Mouse (Mus musculus) adrenal gland, adult 18-20 months (tissue): ENCODE results near the gene Pip4k2a. TPM values are rescaled to one million over a fixed set of nuclear protein-coding genes. Genes with fewer than 3 reads are reported as not detected.

Experiments used
- DNase-seq, 2 experiments: peaks; one replicate each; pipeline ENCODE4 v3.0.0; 2021 to 2022; ENCODE audit warnings: low spot score in 2 of 2
- total RNA-seq, 2 experiments: library from RNA; stranded (reverse); gene quantifications; 1 replicate in 1 of 2; 2 replicates in 1 of 2; pipeline ENCODE4 v1.2.3; 2021

Gene Pip4k2a
- total RNA-seq, 2 experiments from 2014 or later = 19.4 to 40.7 TPM

DNA sequence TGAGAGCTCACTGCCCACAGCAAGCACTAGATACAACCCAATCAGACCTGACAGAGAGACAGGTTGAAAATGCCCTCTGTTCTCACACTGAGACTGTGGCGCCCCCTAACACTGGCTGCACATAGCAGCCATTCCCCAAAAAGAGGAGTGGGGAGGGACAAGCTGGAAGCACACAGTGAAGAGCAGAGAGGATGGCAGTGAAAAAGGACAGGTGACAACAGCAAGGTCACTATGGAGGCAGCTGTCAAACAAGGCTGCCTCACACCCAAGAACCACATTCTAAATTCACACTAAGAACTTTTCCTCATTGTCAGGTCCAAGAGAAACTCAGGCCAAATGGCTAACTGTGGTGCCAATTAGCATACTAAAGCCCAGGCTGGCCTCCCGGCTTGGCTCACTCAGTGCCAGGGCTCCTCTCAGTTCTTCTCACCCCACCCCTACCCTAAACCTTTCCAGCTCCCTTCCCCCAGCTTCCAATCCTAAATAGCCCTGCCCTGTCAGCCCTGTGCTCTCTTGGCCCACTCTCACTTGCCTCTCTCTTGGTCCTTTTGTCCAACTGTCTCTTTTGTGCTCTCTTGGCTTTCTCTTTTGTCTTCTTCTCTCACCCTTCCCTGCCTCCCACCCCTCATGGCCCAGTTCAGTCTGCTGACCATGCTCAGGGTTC, 91.4 kb downstream of the Pip4k2a start:
- no peak for DNase-seq

DNA sequence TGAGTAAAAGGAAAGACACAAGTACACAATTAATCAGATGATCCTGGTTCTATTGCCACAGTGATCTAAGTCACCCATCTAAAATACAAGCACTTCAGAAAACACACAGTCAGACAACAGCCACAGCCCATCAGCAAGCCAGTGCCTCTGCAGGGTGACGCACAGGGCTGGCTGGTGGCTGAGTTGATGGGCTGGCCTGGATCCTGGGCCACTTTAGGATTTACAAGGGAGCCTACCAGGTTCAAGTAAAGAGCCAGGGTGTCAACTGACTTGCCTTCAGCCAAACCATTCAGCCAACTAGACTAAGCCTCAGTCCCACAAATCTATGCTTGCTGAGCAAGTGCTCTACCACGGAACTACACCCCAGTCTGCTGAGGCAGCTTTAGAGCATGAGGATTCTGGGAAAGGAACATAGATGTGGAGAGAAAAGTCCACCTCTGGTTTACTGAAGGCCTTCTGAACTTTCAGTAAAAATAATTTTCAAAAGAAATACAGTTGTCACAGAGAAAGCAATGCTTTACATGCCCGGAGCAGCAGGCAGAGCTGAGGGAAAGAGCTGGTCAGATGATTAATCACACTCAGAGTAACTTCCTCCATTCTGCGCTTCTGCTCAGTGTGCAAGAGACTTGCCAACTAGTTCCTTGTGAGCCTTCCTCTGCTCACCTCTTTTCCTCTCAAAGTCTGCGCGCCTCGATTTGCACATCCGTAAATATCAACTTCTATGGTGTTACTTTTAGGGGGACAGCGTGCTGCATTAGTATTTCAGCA, 94.4 kb downstream of the Pip4k2a start:
- no peak for DNase-seq

DNA sequence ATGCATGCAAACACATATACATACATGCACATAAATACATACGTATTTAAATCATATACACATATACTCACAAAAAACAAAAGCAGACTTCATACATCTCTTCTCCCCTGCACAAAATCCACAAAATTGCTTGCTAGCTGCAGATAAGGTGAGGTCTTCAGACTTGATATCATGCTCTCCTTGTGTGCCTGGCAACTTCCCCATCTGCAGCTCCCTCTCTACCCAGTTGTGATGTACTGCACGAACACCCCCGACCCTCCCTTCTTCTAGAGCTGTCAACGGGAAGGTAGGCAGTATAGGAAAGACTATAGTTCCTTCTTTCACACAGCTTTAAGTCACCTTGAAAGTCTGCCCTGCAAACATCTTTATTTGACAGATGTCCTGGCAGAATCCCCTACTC, 96.8 kb downstream of the Pip4k2a start:
- DNase-seq = no peak

DNA sequence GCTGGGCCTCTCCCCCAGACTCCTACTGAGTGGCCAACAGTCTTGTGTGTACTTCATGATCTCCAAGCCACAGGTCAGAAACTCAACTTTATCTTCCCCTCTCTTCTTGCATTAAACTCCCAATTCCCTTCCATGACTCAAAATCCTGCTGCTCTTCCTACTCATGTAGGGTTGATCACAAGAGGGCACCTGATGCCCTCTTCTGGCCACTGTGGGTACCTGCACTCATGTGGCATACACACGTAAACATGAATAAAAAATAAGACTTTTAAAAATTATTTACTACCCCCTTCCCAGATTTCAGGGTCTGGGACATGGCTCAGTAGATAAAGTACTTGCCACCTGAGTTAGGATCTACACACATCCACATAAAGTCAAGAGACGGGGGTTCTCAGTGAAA, 97.3 kb downstream of the Pip4k2a start:
- DNase-seq = no peak

DNA sequence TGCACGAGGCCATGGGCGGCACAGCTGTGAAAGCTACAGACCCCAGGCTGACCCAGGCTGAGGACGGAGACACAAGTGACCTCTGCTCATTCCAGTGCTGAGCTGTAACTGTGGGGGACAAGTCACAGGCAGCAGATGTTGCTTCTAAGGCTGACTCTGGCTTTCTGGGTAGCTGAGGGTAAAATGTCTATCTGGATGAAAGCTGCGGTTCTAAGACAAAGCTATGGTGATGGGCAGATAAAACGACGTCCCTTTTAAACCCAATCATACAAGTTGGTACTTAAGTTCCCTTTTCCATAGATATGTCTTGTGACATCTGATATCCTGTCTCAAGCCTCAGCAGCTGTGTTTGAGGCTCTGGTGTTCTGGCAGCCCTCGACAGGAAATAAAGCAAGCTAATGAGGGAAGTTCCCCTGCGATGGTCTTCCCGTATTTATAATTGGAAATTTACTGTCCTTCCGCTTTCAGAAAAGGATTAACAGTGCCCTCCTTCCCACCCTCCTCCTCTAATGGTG, 100.1 kb downstream of the Pip4k2a start:
- no peak for DNase-seq

DNA sequence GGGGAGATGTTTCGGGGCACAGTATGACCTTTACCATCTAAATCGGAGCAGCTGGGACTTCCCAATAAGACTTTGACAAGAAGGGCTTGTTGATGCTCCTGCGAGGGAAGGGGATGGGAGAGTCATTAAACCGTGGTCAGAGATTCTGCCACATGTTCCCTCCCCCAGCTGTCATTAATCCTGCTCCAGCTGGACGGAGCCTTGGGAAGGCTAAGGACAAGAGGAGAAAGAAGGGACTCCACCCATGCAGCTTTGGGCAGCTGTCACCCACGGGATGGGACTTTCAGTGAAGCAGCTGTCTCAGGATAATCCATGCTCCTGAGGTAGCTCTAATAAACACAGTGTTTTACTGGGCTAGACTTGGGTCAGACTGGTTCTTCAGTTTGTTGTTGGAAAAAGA, 101.9 kb downstream of the Pip4k2a start:
- DNase-seq = peak in 1 of 2 experiments; percentile 17

DNA sequence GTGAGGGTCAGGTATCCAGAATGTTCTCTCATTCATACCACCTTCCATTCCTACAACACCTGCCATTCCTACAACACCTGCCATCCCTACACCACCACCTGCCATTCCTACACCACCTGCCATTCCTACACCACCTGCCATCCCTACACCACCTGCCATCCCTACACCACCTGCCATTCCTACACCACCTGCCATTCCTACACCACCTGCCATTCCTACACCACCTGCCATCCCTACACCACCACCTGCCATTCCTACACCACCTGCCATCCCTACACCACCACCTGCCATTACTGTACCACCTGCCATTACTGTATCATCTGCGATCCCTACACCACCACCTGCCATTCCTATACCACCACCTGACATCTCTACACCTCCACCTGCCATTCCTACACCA, 104.6 kb downstream of the Pip4k2a start:
- peak in 1 of 2 experiments; percentile 2 for DNase-seq

DNA sequence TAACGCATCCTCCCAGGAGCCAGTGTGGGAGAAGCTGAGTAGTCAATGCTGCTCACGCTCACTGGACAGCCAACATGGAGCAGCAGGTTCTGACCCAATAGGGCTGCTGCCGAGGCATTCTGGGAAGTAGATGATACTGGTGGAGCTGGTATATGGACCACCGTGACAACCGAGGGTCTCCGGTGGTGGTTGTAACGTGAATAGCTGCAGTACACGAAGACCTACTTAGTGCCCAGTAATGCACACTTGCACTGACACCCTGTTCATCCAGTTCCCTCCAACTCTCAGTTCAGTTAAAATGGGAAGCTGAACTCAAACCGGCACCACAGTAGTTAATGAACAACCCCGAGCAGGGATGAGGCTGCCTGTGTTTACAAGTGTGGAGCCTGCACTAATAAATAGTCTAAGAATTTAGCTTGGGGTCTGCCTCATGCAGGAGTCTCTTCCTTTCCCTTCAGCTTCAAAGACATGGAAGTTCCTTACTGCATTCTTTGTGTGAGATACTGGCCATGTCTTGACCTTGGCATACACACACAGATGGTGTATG, 105.9 kb downstream of the Pip4k2a start:
- peak in 1 of 2 experiments; percentile 13 for DNase-seq

DNA sequence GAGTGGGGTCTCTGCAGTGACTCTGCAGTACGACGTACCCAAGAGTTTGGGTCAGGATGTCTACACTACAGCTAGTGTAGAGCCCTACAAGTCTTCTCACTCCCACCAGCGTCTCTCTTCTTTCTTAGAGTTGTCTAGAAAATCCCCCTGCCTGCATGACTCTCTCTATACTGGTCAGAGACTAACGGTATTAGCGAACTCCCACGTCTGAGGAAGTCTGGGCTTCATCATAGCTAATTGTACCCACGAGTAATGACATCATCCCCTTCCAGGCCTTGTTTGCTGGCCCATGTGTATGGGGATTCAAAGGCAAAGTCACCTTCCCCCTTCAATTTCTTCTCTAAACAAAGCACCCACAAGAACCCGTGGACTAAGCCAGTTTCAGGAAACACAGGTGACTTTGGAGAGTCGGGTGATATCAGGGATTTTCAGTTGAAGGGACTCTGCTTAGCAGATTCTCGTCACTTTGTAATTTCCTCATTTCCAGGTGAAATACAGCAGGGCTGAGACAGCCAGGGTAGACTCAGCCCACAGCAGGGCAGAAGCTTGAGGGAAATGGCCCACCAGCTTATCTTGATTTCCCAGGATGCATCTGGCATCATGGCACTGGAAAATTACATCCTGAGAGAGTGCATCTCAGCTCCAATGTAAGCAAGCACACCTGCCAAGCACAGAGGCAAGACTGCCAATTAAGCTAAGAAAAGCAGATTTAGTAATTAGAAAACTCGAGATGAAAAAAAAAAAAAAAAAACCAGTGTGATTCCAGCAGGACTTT, 107.5 kb downstream of the Pip4k2a start:
- peak in 1 of 2 experiments; percentile 6 for DNase-seq

DNA sequence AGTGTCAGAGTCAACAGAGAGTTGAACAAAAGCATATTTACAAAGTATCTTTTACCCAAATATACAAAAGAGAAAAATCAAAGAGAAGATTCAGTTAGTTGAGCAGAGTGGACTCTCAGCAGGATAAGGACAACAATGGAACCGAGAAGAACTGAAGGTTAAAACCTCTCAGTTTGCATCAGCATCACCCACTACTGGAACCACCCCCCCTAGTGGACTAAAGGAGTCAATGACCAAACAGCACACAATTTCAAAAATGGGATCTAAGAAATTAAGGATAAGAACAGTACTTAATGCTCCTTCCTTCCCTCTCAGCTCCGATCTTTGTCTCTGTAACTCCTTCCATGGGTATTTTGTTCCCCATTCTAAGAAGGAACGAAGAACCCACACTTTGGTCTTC, 113.6 kb downstream of the Pip4k2a start:
- DNase-seq = no peak

DNA sequence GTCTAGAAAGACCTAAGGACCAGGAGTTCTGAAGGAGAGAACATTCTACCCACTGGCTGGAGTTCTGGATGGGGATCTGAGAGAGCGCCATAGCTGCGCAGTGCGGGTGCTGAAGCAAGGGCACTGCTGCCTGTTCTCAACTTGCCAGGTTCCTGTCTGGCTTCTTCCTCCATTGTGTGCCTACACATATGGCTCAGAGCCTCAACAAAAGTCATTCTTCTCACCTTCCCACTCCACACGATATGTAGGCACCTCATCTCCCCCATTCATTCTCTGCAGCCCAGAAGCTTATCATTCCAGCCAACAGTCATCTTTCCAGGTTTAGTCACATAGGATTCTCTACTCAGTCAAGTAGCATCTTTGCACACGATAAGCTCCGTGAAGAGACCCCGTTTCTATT, 123.3 kb downstream of the Pip4k2a start:
- DNase-seq = no peak

DNA sequence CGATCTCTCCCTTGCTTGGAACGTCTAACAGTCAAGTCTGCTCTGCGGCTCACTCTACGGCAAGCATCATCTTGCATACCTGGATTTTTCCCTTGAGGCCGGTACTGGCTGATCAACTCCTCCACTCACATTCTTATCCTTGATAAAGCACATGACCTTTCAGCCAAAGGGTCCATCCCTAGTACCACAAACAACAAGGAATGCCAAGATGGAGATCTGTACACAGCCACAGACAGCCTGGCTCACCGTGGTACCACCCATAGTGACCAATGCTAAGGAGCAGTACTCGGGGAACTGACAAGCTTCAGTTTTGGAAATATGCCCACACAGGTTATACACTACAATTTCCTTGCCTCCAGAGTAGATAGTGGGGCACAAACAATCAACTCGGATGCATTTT, 123.9 kb downstream of the Pip4k2a start:
- DNase-seq = no peak

DNA sequence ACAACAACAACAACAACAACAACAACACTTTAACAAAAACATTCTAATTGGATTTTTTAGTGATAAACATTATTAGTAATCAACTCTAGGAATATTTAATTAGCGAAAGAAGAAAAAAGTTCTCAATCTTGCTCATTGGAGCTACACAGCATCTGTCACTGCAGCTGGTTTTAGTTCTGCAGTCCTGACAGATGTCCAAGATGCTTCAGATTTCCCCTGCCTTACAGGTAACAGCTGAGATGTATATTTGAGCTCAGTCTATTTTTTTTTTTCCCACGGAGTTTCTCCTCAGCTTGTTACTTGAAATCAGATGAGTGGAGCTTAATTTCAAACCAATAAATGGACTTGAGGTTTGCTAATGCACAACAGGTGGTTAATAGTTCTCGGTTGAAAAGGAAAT, 124.5 kb downstream of the Pip4k2a start:
- DNase-seq = no peak

DNA sequence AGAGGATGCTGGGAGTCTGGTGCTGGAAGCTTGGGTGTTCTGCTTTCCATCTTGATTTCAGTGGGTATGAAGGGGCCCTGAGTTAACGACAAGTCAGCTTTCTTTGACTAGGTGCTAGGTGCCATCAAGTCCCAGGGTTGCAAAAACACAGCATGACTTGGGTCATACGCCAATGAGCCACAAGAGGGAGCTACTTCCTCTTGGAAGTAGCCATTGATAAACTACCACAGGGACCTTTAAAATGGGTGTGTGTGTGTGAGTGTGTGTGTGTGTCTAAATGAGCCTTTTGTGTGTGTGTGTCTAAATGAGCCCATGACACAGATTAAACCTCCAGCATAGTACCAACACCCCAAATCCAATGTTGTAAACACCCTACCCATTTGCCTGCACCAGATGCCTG, 125.1 kb downstream of the Pip4k2a start:
- peak; percentile 62 to 66 for DNase-seq

DNA sequence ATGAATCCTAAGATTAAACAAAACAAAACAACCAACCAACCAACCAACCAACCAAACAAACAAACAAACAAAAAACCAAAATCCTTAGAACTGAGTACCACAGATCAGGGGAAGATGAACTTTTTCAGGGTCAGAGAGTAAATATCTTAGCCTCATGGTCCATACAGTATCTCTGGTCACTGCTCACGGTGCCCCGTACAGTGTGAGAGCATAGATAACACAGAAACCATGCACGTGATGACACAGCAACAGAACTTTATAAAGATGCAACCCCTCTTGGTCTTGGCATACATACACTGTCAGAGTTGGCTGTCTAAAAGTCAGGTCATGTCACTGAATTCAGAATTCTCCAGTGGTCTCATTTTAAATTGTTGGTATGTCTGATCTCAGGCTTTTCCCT, 126.8 kb downstream of the Pip4k2a start:
- no peak for DNase-seq

DNA sequence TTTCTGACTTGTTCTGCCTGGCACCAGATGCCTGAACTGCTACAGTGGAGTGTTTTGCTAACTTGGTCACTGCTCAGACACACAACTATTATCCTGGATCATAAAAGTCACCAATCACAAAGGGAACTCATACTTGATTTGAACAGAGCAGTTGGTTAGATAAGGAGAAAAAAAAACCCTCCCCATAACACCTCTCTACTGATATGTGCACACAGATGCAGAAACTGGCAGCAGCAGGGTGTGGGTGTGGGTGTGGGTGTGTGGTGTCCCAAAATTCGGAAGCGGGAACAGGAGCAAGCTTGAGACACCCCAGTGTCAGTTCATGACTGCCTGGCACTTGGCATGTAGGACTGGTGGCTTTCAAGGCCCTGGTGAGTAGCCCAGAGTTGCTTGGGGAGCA, 130.9 kb downstream of the Pip4k2a start:
- DNase-seq = no peak

DNA sequence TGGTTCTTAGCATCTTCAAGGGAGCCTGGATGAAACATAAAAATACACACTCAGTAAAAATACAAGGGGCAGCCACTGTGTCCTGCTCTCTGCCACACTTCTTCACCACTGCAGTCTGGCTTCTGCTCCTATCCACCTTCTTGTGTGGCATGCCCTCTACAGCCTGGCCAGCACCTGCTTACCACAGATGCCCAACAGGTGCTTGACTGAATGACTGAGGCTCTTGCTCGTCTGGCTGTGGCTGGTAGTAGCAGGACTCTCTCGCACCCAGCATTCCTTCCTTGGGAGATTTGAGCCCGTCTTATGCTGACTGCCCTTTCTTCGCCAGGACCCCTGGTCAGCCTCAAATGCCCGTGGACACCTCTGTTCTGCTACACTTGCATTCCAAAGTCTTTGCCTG, 133.2 kb downstream of the Pip4k2a start:
- no peak for DNase-seq

DNA sequence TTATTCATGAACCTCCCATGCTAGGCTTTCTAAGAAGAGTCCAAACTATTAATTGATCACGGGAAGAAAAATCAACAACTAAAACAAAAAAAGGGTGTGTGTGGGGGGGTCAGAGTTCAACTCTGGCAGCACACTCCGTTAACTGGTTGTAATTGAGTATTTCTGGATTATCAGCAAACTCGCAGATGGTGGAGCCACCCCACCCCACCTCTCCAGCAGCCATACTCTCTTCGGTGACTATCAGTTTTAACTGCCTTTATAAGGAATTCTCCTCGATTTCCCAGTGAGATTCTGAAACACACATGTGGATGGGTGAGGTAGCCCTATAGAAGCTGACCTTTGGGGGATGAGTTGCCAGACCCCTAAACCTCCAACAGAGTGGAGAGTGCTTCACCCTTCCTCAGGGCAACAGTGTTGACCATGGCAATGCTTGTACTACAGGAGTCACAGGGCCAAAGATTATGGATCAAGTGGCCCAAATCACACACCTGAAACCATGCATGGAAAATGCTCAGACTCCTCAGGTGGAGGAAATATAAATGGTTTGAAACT, 136.2 kb downstream of the Pip4k2a start:
- DNase-seq = no peak

DNA sequence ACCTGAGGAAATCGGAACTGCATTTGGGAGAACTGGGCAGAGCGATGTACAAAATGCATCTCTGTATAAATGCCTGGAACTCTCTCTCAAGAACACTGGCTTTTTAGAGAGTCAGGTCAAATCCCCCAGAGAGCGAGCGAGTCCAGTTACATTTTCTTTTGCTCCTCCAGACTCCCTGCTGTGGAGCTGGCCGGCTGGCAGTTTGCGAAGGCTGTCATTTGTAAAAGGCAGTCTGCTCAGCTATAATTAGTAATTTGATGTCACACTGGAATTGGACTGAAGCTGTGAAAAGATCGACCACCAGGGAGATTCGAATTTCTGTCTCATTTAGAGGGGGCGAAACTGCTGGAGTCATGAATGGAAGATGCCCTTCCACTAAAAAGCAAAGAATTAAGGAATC, 137.2 kb downstream of the Pip4k2a start:
- DNase-seq = no peak

DNA sequence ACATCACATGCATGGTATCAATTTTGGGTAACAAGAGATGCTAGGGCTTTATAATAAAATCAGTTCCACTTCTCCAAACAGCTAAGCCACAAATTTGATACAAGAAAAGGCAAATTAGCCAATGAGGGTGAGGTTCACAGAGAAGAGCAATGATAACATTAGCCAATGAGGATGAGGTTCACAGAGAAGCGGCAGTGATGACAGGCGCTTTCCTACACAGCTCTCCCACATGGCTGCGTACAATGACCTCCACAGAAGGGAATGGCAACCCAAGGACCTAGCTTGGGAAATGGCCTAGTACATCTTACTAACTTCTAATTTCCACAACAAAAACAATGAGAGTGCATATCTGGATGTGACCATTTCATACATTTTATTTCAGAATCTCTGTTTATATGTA, 140.0 kb downstream of the Pip4k2a start:
- DNase-seq = no peak

DNA sequence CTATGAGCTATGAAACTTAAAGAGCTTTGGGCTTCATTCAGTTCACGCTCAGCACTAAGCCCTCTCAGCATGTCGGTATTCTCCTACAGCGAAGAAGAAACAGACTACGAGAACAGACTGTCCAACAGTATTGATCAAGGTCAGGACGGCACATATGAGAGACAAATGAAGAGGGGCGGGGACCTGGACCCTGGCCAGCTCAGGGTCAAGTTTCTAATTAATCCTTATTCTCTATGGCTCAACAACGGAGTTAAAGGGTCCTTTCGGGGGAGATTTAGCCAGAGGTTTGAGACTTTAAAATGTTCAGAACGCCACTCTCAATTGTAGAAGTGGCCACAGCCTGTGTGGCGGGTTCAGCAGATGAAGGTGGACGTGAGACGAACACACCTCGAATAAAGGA, 141.5 kb downstream of the Pip4k2a start:
- no peak for DNase-seq
